Mouse (Mus musculus): Measurements from ENCODE around the gene Smagp.

DNA sequence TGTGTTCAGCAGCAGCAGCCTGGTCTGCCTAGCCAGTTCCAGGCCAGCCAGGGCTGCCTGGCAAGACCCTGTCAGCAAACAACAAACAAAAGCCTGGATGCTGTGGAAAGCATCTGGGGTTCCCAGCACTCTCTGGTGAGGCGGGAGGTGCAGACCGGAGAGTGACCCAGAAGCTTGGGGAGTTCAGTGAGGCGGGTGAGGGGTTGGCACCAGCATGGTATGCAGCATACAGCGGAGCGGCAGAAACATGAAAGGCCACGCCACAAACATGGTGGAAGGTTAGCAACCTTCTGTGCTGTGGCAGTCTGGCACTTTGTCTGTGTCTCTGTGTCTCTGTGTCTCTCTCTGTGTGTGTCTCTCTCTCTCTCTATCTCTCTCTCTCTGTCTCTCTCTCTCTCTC, 49.7 kb upstream of the Smagp start:
- TF ChIP-seq CTCF (IDR thresholded peaks at IDR 0.05; ENCODE audit: borderline replicate concordance, insufficient read depth, low read depth, low read length) (no peak), POLR2A (IDR thresholded peaks at IDR 0.05; ENCODE audit: borderline replicate concordance, insufficient read depth, low read length) (no peak)

Data from cerebellum, adult 2 months (tissue).